Mouse (Mus musculus): Measurements from ENCODE around the gene Hinfp. TPM values are rescaled to one million over a fixed set of nuclear protein-coding genes. Genes with fewer than 3 reads are reported as not detected.
A peak's percentile ranks its signal among the peaks of the same experiment; 100 is the strongest.
"Not testable (repeated sequence)": the region's sequence is repeated elsewhere in the genome, so short reads cannot be mapped to it uniquely, and the experiment has no call there.

Gene Hinfp
- polyA plus RNA-seq, 1 experiment from 2014 or later = 23.2 TPM

DNA sequence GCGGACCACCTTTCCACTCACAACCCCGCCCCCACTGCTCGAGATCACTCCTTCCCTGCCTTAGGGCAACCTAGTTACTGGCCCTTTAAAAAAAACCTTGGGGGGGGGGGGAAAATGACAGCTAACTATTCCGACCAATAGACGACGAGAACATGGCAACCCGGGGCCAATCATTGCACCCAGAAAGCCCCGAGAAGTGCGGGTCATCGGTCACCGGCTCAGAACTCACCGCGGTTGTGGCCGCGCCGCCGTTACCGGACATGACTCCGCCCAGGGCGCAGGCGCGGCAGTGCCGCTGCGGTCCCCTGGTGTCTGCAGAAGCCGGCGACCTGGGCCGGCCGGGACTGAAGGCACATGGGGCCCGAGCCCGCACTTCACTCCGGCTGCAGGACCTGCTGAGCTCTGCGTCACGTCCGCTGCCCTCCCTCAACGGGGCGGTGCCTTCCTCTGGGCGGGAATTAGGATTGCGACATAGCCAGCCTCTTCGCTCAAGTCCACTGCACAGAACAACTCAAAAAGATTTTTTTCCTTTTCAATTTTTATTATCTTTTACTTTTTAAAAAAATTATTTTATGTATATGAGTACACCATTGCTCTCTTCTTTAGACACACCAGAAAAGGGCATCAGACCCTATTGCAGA lies 38.4 kb upstream of the Hinfp start, which contains the start of gene Hmbs:
Gene Hmbs (minus strand): TSS at position 448 of the 641 bp plus-strand sequence.
- peak; percentile 96 for ATAC-seq (ENCODE audit: low read depth)
- Histone ChIP-seq H3K36me3 (ENCODE audit: control insufficient read depth, insufficient read depth, low read length) (peaks cover 14% of the 10 kb centered on the region; the same call in 1 of the 2 replicates), H3K27me3 (ENCODE audit: control insufficient read depth, insufficient read depth, low read length) (no peaks in the 10 kb centered on the region), H3K9ac (replicated peaks; ENCODE audit: low read depth, low read length) (peak within 1 kb of the TSS; percentile 83), H3K4me2 (ENCODE audit: low read depth, low read length) (peak within 1 kb of the TSS; percentile 75), H3K27ac (ENCODE audit: low read depth, low read length) (peak within 1 kb of the TSS; percentile 97), H3K9me3 (ENCODE audit: control insufficient read depth, low read length) (no peaks in the 10 kb centered on the region), H3K4me1 (ENCODE audit: control insufficient read depth, insufficient read depth, low read length) (peaks cover 7% of the 10 kb centered on the region; the same call in 1 of the 2 replicates), H3K4me3 (ENCODE audit: low read depth, low read length) (peak within 1 kb of the TSS; percentile 79)
- under 1% methylated on average over 39 of the region's 39 CpGs for whole genome bisulfite sequencing

DNA sequence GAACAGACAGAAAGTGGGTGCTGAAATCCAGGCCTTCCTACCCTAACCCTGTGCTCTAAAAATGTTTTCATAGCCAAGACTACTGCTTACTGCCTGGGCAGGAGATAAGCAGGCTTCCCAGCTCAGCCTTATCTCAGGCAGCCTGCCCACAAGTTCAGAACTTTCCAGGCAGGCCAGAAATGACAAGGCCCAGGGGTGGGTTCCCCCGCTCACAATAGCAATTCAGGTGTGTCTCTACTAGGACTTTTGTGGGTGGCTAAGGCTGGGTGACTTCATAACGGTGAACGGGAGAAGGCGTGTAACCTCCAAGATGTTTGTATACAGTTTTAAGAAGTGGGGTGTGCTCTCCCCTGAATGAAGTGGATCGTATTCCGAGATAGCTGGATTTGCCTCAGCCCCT lies 37.8 kb upstream of the Hinfp start:
- Histone ChIP-seq H3K36me3 (ENCODE audit: control insufficient read depth, insufficient read depth, low read length) (peaks cover 8% of the 10 kb centered on the region; the same call in 1 of the 2 replicates), H3K4me2 (ENCODE audit: low read depth, low read length) (peak overlapping the region; percentile 75), H3K4me1 (ENCODE audit: control insufficient read depth, insufficient read depth, low read length) (peaks cover 7% of the 10 kb centered on the region; the same call in 1 of the 2 replicates), H3K9me3 (ENCODE audit: control insufficient read depth, low read length) (no peaks in the 10 kb centered on the region), H3K27me3 (ENCODE audit: control insufficient read depth, insufficient read depth, low read length) (no peaks in the 10 kb centered on the region), H3K27ac (ENCODE audit: low read depth, low read length) (peak overlapping the region; percentile 97), H3K4me3 (ENCODE audit: low read depth, low read length) (peak overlapping the region; percentile 79), H3K9ac (replicated peaks; ENCODE audit: low read depth, low read length) (peak overlapping the region; percentile 83)
- 12% methylated on average over 6 of the region's 6 CpGs for WGBS
- 0 out of 2 replicates have a peak, but pooled peaks have one; percentile 6 for ATAC-seq (ENCODE audit: low read depth)

DNA sequence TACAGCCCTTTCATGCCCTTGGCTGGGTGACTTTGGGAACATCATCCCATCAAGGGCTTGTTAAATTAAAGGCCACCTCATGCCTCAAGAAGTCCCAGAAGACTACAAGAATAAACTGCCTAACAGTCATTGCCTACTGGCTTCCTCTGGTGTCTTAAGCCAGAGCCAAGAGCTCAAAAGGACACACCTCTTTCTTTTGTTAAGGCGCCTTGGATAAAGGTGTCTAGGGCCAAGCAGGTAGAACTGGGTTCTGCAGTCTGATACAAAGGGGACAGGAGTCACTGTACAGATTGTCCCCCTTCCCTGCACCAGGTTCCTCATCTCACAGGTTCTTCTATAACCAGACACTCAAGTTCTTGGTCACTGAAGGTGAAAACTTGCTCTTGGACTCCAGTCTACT lies 37.1 kb upstream of the Hinfp start:
- peaks cover 7% of the 10 kb centered on the region; the same call in 1 of the 2 replicates for H3K4me1 ChIP-seq (ENCODE audit: control insufficient read depth, insufficient read depth, low read length)
- no peaks in the 10 kb centered on the region for H3K9me3 ChIP-seq (ENCODE audit: control insufficient read depth, low read length)
- H3K4me3 ChIP-seq (ENCODE audit: low read depth, low read length) = no peak overlapping the region
- H3K36me3 ChIP-seq (ENCODE audit: control insufficient read depth, insufficient read depth, low read length) = 0 out of 2 replicates have a peak, but pooled peaks cover 2% of the 10 kb centered on the region
- no peak for ATAC-seq (ENCODE audit: low read depth)
- no peak overlapping the region for H3K27ac ChIP-seq (ENCODE audit: low read depth, low read length)
- H3K4me2 ChIP-seq (ENCODE audit: low read depth, low read length) = no peak overlapping the region
- 95% methylated on average over 1 of the region's 1 CpGs for WGBS
- H3K27me3 ChIP-seq (ENCODE audit: control insufficient read depth, insufficient read depth, low read length) = no peaks in the 10 kb centered on the region
- no peak overlapping the region; the same call in 1 of the 2 replicates for H3K9ac ChIP-seq (replicated peaks; ENCODE audit: low read depth, low read length)

DNA sequence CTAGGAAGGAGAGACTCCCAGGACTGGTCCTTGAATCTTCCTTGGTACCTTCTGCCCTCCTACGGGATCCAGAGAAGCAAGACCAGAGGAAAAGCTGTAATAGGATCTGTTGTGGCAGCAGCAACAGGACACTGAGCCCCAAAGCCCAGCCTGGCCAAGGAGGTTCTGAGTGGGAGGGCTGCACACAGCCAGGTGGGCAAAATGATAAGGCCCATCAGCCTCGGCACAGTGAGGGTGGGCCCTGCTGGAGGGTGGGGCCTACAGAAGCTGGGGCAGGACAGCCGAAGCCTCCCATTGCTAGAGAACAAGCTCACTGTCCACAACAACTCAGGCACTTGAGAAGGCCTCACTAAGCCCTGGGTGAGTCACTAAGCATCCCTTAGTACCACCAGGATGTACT lies 36.7 kb upstream of the Hinfp start:
- no peaks in the 10 kb centered on the region for H3K27me3 ChIP-seq (ENCODE audit: control insufficient read depth, insufficient read depth, low read length)
- no peak overlapping the region for H3K27ac ChIP-seq (ENCODE audit: low read depth, low read length)
- H3K36me3 ChIP-seq (ENCODE audit: control insufficient read depth, insufficient read depth, low read length) = 0 out of 2 replicates have a peak, but pooled peaks cover 2% of the 10 kb centered on the region
- 91% methylated on average over 3 of the region's 3 CpGs for WGBS
- H3K4me3 ChIP-seq (ENCODE audit: low read depth, low read length) = no peak overlapping the region
- no peak overlapping the region for H3K9ac ChIP-seq (replicated peaks; ENCODE audit: low read depth, low read length)
- H3K4me2 ChIP-seq (ENCODE audit: low read depth, low read length) = no peak overlapping the region
- no peak for ATAC-seq (ENCODE audit: low read depth)
- peaks cover 7% of the 10 kb centered on the region; the same call in 1 of the 2 replicates for H3K4me1 ChIP-seq (ENCODE audit: control insufficient read depth, insufficient read depth, low read length)
- no peaks in the 10 kb centered on the region for H3K9me3 ChIP-seq (ENCODE audit: control insufficient read depth, low read length)

DNA sequence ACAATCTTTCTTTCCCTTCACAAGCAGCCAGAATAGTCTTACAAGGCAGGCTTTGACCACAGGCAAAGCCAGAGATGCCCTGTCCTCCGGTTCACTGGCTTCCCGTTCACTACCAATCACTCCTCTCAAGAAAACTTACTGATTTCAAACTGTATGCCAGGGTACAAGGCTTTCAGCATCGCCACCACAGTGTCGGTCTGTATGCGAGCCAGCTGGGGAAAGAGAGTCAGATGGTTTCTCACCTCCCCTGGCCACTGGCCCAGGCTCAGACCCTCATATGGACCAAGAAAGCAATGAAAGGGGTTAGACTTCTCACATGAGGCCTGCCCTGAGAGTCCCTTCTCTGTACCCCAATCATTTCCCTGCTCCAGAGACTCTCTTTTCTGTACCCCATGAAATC lies 36.0 kb upstream of the Hinfp start:
- no peak for ATAC-seq (ENCODE audit: low read depth)
- Histone ChIP-seq H3K36me3 (ENCODE audit: control insufficient read depth, insufficient read depth, low read length) (0 out of 2 replicates have a peak, but pooled peaks cover 2% of the 10 kb centered on the region), H3K4me2 (ENCODE audit: low read depth, low read length) (no peak overlapping the region), H3K4me1 (ENCODE audit: control insufficient read depth, insufficient read depth, low read length) (peaks cover 8% of the 10 kb centered on the region; the same call in 1 of the 2 replicates), H3K27me3 (ENCODE audit: control insufficient read depth, insufficient read depth, low read length) (no peaks in the 10 kb centered on the region), H3K4me3 (ENCODE audit: low read depth, low read length) (no peak overlapping the region), H3K9ac (replicated peaks; ENCODE audit: low read depth, low read length) (no peak overlapping the region), H3K9me3 (ENCODE audit: control insufficient read depth, low read length) (no peaks in the 10 kb centered on the region), H3K27ac (ENCODE audit: low read depth, low read length) (no peak overlapping the region)
- WGBS = 96% methylated on average over 5 of the region's 5 CpGs

DNA sequence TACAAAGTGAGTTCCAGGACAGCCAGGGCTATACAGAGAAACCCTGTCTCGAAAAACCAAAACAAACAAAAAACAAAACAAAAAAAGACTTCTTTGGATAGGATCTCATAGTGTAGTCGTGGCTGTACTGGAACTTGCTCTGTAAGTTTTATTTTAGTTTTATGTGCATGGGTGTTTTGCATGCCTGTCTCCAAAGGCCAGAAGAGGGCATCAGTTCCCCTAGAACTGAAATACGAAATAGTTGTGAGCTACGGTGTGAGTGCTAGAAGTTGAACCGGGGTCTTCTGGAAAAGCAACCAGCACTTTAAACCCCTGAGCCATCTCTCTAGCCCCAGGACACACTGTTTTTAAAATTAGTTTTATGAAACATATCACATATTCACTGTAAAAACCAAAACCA lies 33.1 kb upstream of the Hinfp start:
- Histone ChIP-seq H3K4me1 (ENCODE audit: control insufficient read depth, insufficient read depth, low read length) (peaks cover 12% of the 10 kb centered on the region; the same call in 1 of the 2 replicates), H3K27me3 (ENCODE audit: control insufficient read depth, insufficient read depth, low read length) (no peaks in the 10 kb centered on the region), H3K36me3 (ENCODE audit: control insufficient read depth, insufficient read depth, low read length) (peaks cover 2% of the 10 kb centered on the region; the same call in 1 of the 2 replicates), H3K9ac (replicated peaks; ENCODE audit: low read depth, low read length) (no peak overlapping the region), H3K27ac (ENCODE audit: low read depth, low read length) (no peak overlapping the region), H3K9me3 (ENCODE audit: control insufficient read depth, low read length) (no peaks in the 10 kb centered on the region), H3K4me2 (ENCODE audit: low read depth, low read length) (no peak overlapping the region), H3K4me3 (ENCODE audit: low read depth, low read length) (no peak overlapping the region)
- WGBS = 87% methylated on average over 5 of the region's 5 CpGs
- no peak for ATAC-seq (ENCODE audit: low read depth)

DNA sequence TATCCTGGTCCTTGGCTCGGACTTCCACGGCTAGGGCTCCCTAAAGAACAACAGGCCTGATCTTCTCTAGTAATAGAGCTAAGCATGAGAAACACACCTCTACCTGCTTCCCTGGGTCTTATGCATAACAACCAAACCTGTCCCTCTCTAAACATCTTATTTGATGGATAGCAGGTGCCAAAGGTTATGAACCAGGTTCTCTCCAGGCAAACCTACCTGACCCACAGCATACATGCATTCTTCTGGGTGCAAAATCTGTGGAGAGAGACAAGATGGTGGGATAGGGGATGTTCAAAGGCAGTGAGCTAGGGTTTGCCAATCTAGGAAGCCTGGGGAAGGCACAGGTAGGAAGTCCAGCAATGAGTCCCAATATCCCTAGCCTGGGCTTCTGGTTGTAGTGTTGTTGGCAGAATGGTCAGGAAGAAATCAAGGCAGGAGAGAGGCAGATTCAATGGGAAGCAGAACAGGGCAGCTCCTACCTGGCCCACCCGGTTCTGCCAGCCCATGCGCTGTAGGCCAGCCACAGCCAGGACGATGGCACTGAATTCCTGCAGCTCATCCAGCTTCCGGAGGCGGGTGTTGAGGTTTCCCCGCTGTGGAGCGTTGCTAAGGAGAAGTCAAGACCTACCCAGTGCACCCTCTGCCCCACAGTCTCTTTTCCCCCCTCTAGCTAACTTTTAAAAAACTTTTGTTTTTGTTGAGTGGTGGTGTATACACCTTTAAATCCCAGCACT lies 32.1 kb upstream of the Hinfp start:
- Histone ChIP-seq H3K9ac (replicated peaks; ENCODE audit: low read depth, low read length) (no peak overlapping the region), H3K36me3 (ENCODE audit: control insufficient read depth, insufficient read depth, low read length) (peaks cover 12% of the 10 kb centered on the region; the same call in 1 of the 2 replicates), H3K27ac (ENCODE audit: low read depth, low read length) (no peak overlapping the region), H3K9me3 (ENCODE audit: control insufficient read depth, low read length) (no peaks in the 10 kb centered on the region), H3K4me2 (ENCODE audit: low read depth, low read length) (no peak overlapping the region), H3K4me1 (ENCODE audit: control insufficient read depth, insufficient read depth, low read length) (peaks cover 4% of the 10 kb centered on the region; the same call in 1 of the 2 replicates), H3K4me3 (ENCODE audit: low read depth, low read length) (no peak overlapping the region), H3K27me3 (ENCODE audit: control insufficient read depth, insufficient read depth, low read length) (no peaks in the 10 kb centered on the region)
- ATAC-seq (ENCODE audit: low read depth) = no peak
- WGBS = 68% methylated on average over 9 of the region's 9 CpGs

DNA sequence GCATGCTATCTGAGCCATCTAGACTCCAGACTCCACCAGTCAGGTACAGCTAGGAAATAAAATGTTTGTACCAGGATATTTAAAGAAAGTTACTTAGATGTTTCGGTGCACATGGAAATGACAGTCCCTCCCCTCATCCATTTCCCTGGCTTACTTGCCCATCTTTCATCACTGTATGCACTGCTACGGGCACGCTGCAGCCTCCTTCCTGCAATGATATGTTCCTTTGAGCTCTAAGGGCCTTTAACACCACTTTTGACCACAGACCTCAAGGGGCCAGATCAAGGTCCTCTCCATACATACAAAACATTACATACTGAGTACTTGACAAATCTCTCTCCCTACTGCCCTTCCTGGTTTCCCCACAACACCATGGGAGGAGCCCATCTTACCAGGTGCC lies 31.5 kb upstream of the Hinfp start:
- H3K4me2 ChIP-seq (ENCODE audit: low read depth, low read length) = peak overlapping the region; percentile 83; the same call in 1 of the 2 replicates
- no peaks in the 10 kb centered on the region for H3K27me3 ChIP-seq (ENCODE audit: control insufficient read depth, insufficient read depth, low read length)
- peaks cover 4% of the 10 kb centered on the region; the same call in 1 of the 2 replicates for H3K4me1 ChIP-seq (ENCODE audit: control insufficient read depth, insufficient read depth, low read length)
- no peak overlapping the region for H3K9ac ChIP-seq (replicated peaks; ENCODE audit: low read depth, low read length)
- H3K9me3 ChIP-seq (ENCODE audit: control insufficient read depth, low read length) = no peaks in the 10 kb centered on the region
- H3K4me3 ChIP-seq (ENCODE audit: low read depth, low read length) = no peak overlapping the region
- ATAC-seq (ENCODE audit: low read depth) = no peak
- WGBS = 77% methylated on average over 3 of the region's 3 CpGs
- H3K36me3 ChIP-seq (ENCODE audit: control insufficient read depth, insufficient read depth, low read length) = peaks cover 16% of the 10 kb centered on the region; the same call in 1 of the 2 replicates
- no peak overlapping the region for H3K27ac ChIP-seq (ENCODE audit: low read depth, low read length)

DNA sequence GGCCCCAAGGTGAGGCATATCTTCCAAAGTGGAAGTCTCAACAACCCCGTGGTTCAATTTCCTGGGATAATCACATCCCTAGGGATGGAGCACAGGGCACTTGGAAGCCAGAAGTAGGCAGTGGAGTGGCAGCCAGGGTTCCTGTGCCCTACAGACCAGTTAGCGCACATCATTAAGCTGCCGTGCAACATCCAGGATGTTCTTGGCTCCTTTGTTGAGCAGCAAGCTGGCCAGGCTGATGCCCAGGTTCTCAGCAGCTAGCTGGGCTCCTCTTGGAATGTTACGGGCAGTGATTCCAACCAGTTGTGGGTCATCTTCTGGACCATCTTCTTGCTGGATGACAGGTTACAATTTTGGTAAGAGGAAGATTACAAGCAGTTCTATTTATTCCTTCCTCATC lies 31.0 kb upstream of the Hinfp start:
- H3K4me3 ChIP-seq (ENCODE audit: low read depth, low read length); H3K27ac ChIP-seq (ENCODE audit: low read depth, low read length); H3K9me3 ChIP-seq (ENCODE audit: control insufficient read depth, low read length); H3K9ac ChIP-seq (replicated peaks; ENCODE audit: low read depth, low read length); H3K27me3 ChIP-seq (ENCODE audit: control insufficient read depth, insufficient read depth, low read length); H3K4me1 ChIP-seq (ENCODE audit: control insufficient read depth, insufficient read depth, low read length); ATAC-seq (ENCODE audit: low read depth): not testable (repeated sequence)
- Histone ChIP-seq H3K36me3 (ENCODE audit: control insufficient read depth, insufficient read depth, low read length) (peaks cover 20% of the 10 kb centered on the region; the same call in 1 of the 2 replicates), H3K4me2 (ENCODE audit: low read depth, low read length) (peak overlapping the region; percentile 83; the same call in 1 of the 2 replicates)
- 30% methylated on average over 4 of the region's 4 CpGs for WGBS

Data from neural tube, embryonic 14.5 days (tissue).